Mouse (Mus musculus): ENCODE measurements around the gene Dpf1. TPM values are rescaled to one million over a fixed set of nuclear protein-coding genes. Genes with fewer than 3 reads are reported as not detected.

Dpf1 gene
- polyA plus RNA-seq (2014; fragmentation: Nextera tagmentation; extraction: Ambion mirVana): 6.1 and 7.5 TPM in 2 replicates

GRCm38 (mm10) chr7:29303738-29304462 is at the start of gene Dpf1:
Gene Dpf1, plus strand, starts transcription at chr7:29303951.
- under 1% methylated on average over 61 of the region's 67 CpGs for WGBS

DNA sequence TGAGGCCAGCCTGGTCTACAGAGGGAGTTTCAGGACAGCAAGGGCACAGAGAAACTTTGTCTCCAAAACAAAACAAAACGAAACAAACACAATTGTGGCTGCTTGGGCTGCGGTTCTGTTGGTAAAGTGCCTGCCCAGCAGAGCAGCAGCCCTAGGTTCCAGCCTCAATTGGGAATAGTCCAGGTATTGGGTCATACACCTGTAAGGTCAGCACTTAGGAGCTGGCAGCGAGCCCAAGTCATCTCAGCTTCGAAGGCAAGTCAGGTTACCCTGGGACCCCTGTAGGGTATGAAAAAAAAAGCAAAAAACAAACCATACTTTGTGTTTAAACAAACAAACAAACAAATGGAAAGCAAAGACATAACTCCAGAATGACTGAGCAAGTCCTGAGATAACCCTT is 47.9 kb upstream of the Dpf1 start:
- H3K4me3 ChIP-seq (ENCODE audit: low read depth, low read length): no peak overlapping the region
- ATAC-seq (replicated peaks; ENCODE audit: low FRiP score) (no peak), DNase-seq (ENCODE audit: low spot score) (no peak)
- H3K4me1 ChIP-seq (replicated peaks; ENCODE audit: control insufficient read depth, insufficient read depth, low read length): peaks cover 18% of the 10 kb centered on the region
- no peak overlapping the region for H3K4me2 ChIP-seq
- H3K36me3 ChIP-seq (ENCODE audit: control insufficient read depth, insufficient read depth, low read length): no peaks in the 10 kb centered on the region
- no peaks in the 10 kb centered on the region for H3K9me3 ChIP-seq (ENCODE audit: control insufficient read depth, low read length)
- no peaks in the 10 kb centered on the region for H3K27me3 ChIP-seq (replicated peaks; ENCODE audit: control insufficient read depth, insufficient read depth, low read length)
- 80% methylated on average over 4 of the region's 4 CpGs for WGBS
- H3K9ac ChIP-seq (ENCODE audit: low read depth, low read length): no peak overlapping the region
- no peak overlapping the region for H3K27ac ChIP-seq (ENCODE audit: low read depth, low read length)

More at GRCm38 (mm10) chr7:29303738-29304462, at the start of gene Dpf1:
- Histone ChIP-seq H3K4me2 (peak within 1 kb of the TSS; percentile 90), H3K36me3 (ENCODE audit: control insufficient read depth, insufficient read depth, low read length) (no peaks in the 10 kb centered on the region), H3K9ac (ENCODE audit: low read depth, low read length) (peak within 1 kb of the TSS; percentile 55; the same call in 1 of the 2 replicates), H3K4me3 (ENCODE audit: low read depth, low read length) (peak within 1 kb of the TSS; percentile 58), H3K27ac (ENCODE audit: low read depth, low read length) (no peak within 1 kb of the TSS), H3K9me3 (ENCODE audit: control insufficient read depth, low read length) (no peaks in the 10 kb centered on the region), H3K4me1 (replicated peaks; ENCODE audit: control insufficient read depth, insufficient read depth, low read length) (peaks cover 26% of the 10 kb centered on the region), H3K27me3 (replicated peaks; ENCODE audit: control insufficient read depth, insufficient read depth, low read length) (peaks cover 43% of the 10 kb centered on the region)
- DNase-seq (ENCODE audit: low spot score) (peak; percentile 82), ATAC-seq (replicated peaks; ENCODE audit: low FRiP score) (peak; percentile 76)

GRCm38 (mm10) chr7:29257368-29257767 is 46.4 kb upstream of the Dpf1 start:
- Histone ChIP-seq H3K36me3 (ENCODE audit: control insufficient read depth, insufficient read depth, low read length) (no peaks in the 10 kb centered on the region), H3K4me3 (ENCODE audit: low read depth, low read length) (no peak overlapping the region), H3K27ac (ENCODE audit: low read depth, low read length) (no peak overlapping the region), H3K4me2 (no peak overlapping the region), H3K4me1 (replicated peaks; ENCODE audit: control insufficient read depth, insufficient read depth, low read length) (peaks cover 18% of the 10 kb centered on the region), H3K9ac (ENCODE audit: low read depth, low read length) (no peak overlapping the region), H3K9me3 (ENCODE audit: control insufficient read depth, low read length) (no peaks in the 10 kb centered on the region), H3K27me3 (replicated peaks; ENCODE audit: control insufficient read depth, insufficient read depth, low read length) (no peaks in the 10 kb centered on the region)
- 80% methylated on average over 1 of the region's 1 CpGs for WGBS
- ATAC-seq (replicated peaks; ENCODE audit: low FRiP score) (no peak), DNase-seq (ENCODE audit: low spot score) (no peak)

GRCm38 (mm10) chr7:29259781-29260730 is 43.7 kb upstream of the Dpf1 start:
- 79% methylated on average over 10 of the region's 10 CpGs for whole genome bisulfite sequencing
- Histone ChIP-seq H3K36me3 (ENCODE audit: control insufficient read depth, insufficient read depth, low read length) (no peaks in the 10 kb centered on the region), H3K4me2 (no peak overlapping the region), H3K9me3 (ENCODE audit: control insufficient read depth, low read length) (no peaks in the 10 kb centered on the region), H3K27ac (ENCODE audit: low read depth, low read length) (no peak overlapping the region), H3K4me1 (replicated peaks; ENCODE audit: control insufficient read depth, insufficient read depth, low read length) (peaks cover 2% of the 10 kb centered on the region; the same call in 1 of the 2 replicates), H3K9ac (ENCODE audit: low read depth, low read length) (no peak overlapping the region), H3K4me3 (ENCODE audit: low read depth, low read length) (no peak overlapping the region), H3K27me3 (replicated peaks; ENCODE audit: control insufficient read depth, insufficient read depth, low read length) (no peaks in the 10 kb centered on the region)
- ATAC-seq (replicated peaks; ENCODE audit: low FRiP score): no peak
- no peak for DNase-seq (ENCODE audit: low spot score)

DNA sequence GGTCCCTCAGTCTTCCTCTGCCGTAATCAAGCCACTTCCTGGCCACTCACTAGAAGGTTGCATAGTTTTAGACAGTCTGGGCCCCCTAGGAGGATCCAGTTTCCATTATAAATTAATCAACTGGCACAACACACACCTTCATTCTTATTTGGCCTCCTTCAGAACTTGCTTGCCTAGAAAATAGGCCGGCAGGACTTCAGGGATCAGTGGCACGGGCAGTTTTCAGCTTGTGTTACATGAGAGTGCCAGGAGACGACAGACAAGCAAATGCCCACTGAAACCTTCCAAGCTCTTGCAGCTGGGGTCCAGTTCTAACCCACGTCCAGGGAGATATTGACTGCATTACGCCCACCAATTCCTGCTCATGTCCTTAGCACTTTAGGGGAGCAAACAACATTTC is 41.6 kb upstream of the Dpf1 start:
- no peaks in the 10 kb centered on the region for H3K36me3 ChIP-seq (ENCODE audit: control insufficient read depth, insufficient read depth, low read length)

GRCm38 (mm10) chr7:29263831-29264230 is 39.9 kb upstream of the Dpf1 start:
- no peak overlapping the region for H3K4me2 ChIP-seq
- DNase-seq (ENCODE audit: low spot score) (no peak), ATAC-seq (replicated peaks; ENCODE audit: low FRiP score) (no peak)
- no peaks in the 10 kb centered on the region for H3K27me3 ChIP-seq (replicated peaks; ENCODE audit: control insufficient read depth, insufficient read depth, low read length)
- no peaks in the 10 kb centered on the region for H3K9me3 ChIP-seq (ENCODE audit: control insufficient read depth, low read length)
- no peak overlapping the region for H3K27ac ChIP-seq (ENCODE audit: low read depth, low read length)
- H3K36me3 ChIP-seq (ENCODE audit: control insufficient read depth, insufficient read depth, low read length): no peaks in the 10 kb centered on the region
- no peak overlapping the region for H3K9ac ChIP-seq (ENCODE audit: low read depth, low read length)
- no peaks in the 10 kb centered on the region for H3K4me1 ChIP-seq (replicated peaks; ENCODE audit: control insufficient read depth, insufficient read depth, low read length)
- whole genome bisulfite sequencing: 87% methylated on average over 3 of the region's 3 CpGs
- no peak overlapping the region for H3K4me3 ChIP-seq (ENCODE audit: low read depth, low read length)

More for the DNA sequence above, 41.6 kb upstream of the Dpf1 start:
- Histone ChIP-seq H3K4me1 (replicated peaks; ENCODE audit: control insufficient read depth, insufficient read depth, low read length) (0 out of 2 replicates have a peak, but pooled peaks cover 2% of the 10 kb centered on the region), H3K27me3 (replicated peaks; ENCODE audit: control insufficient read depth, insufficient read depth, low read length) (no peaks in the 10 kb centered on the region), H3K27ac (ENCODE audit: low read depth, low read length) (no peak overlapping the region), H3K4me2 (no peak overlapping the region), H3K9ac (ENCODE audit: low read depth, low read length) (no peak overlapping the region), H3K9me3 (ENCODE audit: control insufficient read depth, low read length) (no peaks in the 10 kb centered on the region), H3K4me3 (ENCODE audit: low read depth, low read length) (no peak overlapping the region)
- WGBS: 71% methylated on average over 6 of the region's 6 CpGs
- no peak for DNase-seq (ENCODE audit: low spot score)
- no peak for ATAC-seq (replicated peaks; ENCODE audit: low FRiP score)

DNA sequence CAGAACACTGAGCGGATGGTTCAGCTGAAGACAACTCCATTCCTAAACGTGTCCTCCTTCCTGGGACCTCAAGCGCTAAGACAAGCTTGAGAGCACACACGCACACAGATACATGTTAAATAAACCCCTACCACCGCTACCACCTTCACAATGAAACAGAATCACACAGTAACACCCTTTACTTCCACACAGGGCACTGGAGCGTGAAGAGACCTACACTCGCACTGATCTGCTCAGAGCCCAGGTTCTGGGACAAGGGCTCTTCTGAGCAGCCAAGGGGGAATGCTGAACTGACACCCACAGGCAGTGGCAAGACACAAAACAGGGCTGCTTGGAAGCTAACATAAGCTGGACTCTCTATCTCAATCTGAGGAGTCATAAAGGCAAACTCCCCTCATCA is 38.1 kb upstream of the Dpf1 start:
- 87% methylated on average over 7 of the region's 7 CpGs for WGBS
- no peaks in the 10 kb centered on the region for H3K4me1 ChIP-seq (replicated peaks; ENCODE audit: control insufficient read depth, insufficient read depth, low read length)
- H3K27me3 ChIP-seq (replicated peaks; ENCODE audit: control insufficient read depth, insufficient read depth, low read length): no peaks in the 10 kb centered on the region
- no peak overlapping the region for H3K27ac ChIP-seq (ENCODE audit: low read depth, low read length)
- ATAC-seq (replicated peaks; ENCODE audit: low FRiP score) (no peak), DNase-seq (ENCODE audit: low spot score) (no peak)
- H3K4me3 ChIP-seq (ENCODE audit: low read depth, low read length): no peak overlapping the region
- no peaks in the 10 kb centered on the region for H3K36me3 ChIP-seq (ENCODE audit: control insufficient read depth, insufficient read depth, low read length)
- no peaks in the 10 kb centered on the region for H3K9me3 ChIP-seq (ENCODE audit: control insufficient read depth, low read length)
- no peak overlapping the region for H3K9ac ChIP-seq (ENCODE audit: low read depth, low read length)
- H3K4me2 ChIP-seq: no peak overlapping the region

DNA sequence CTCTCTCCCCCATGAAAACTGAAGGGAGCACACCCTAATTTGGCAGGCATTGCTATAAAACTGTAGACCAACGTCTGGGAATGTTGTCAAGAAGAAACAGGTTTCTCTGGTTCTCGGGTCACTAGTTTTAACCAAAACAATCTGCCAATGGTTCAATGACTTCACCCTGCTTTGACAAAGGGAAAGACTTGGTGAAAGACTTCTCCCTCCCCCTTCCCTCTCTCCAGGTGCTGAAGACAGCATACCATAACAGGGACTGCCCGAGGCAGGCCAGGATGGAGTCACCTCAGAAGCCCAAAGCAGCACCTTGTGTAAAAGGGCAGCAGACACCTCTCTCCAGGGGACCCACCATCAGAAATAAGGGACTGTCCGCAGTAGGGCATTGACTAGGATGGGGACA is 36.8 kb upstream of the Dpf1 start:
- H3K9ac ChIP-seq (ENCODE audit: low read depth, low read length): no peak overlapping the region
- WGBS: 79% methylated on average over 4 of the region's 4 CpGs
- H3K27ac ChIP-seq (ENCODE audit: low read depth, low read length): no peak overlapping the region
- H3K4me1 ChIP-seq (replicated peaks; ENCODE audit: control insufficient read depth, insufficient read depth, low read length): no peaks in the 10 kb centered on the region
- H3K9me3 ChIP-seq (ENCODE audit: control insufficient read depth, low read length): no peaks in the 10 kb centered on the region
- DNase-seq (ENCODE audit: low spot score): no peak
- no peaks in the 10 kb centered on the region for H3K36me3 ChIP-seq (ENCODE audit: control insufficient read depth, insufficient read depth, low read length)
- H3K27me3 ChIP-seq (replicated peaks; ENCODE audit: control insufficient read depth, insufficient read depth, low read length): no peaks in the 10 kb centered on the region
- no peak for ATAC-seq (replicated peaks; ENCODE audit: low FRiP score)
- H3K4me3 ChIP-seq (ENCODE audit: low read depth, low read length): no peak overlapping the region
- H3K4me2 ChIP-seq: no peak overlapping the region
